Mouse (Mus musculus) Patski (cell line): ENCODE measurements at regions not wholly inside any gene's neighbourhood (a gene's known extent, or its start where the extent isn't known, plus 50 kb on each side); places are given as distances from the start of the nearest gene placed in this dataset.
A peak's percentile ranks its signal among the peaks of the same experiment; 100 is the strongest.

ENCODE experiments used
- ATAC-seq: fragments of 100-300 bp; one replicate; pipeline ENCODE4 v1.8.0; 2021
- CTCF ChIA-PET: fragments of 350-600 bp; sonication (Branson Sonifier 250); formaldehyde crosslinking; loops from one replicate; lab custom pipeline; 2022; ENCODE audit warnings: inconsistent platforms; lab: Charles Lee
- POLR2A ChIA-PET: fragments of 350-600 bp; sonication (Branson Sonifier 250); formaldehyde crosslinking; loops from one replicate; lab custom pipeline; 2022; ENCODE audit warnings: antibody characterized with exemption, inconsistent platforms; lab: Charles Lee
- DNase-seq: peaks from one replicate; pipeline ENCODE4 v3.0.0-alpha.2; 2011; ENCODE audit warnings: low read depth, low spot score
- H3K27me3 ChIP-seq: fragments of 371-371 bp; one replicate; pipeline ENCODE4 v1.5.1; 2021
- CTCF ChIP-seq: fragments of 100-300 bp; IDR thresholded peaks from one replicate; pipeline ENCODE4 v1.5.1; 2021
- in situ Hi-C: fragments of 300-500 bp; cut with MboI; formaldehyde crosslinking; loops from 3 replicates; pipeline ENCODE4 v1.11.1; 2018; ENCODE audit warnings: low pct_unique_long_range_greater_than_20kb, mixed read lengths

DNA sequence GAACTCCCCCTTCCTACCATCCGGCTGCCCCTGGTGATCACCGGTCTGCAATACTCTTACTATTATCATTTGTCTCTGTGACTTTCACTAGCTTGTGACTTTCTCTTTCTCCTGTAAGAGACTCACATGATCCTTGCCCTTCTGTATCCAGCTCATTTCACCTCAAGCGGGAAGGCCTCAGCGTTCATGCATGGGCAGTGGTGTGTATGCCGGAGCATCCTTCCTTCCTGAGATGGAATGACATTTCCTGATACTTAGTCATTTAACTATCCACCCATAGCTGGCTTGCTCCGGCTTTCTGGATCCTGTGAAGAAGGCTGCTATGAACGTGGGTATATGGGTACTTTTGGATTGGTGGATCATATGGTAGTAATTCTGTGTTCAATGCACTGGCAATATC, 194.1 kb downstream of the Fgf9 start:
- DNase-seq (peak; percentile 51), ATAC-seq (peak; percentile 89)
- no peaks in the 10 kb centered on the region for H3K27me3 ChIP-seq
- in situ Hi-C loops, result no loop called here
- ChIA-PET CTCF (no interaction called here), POLR2A (interaction anchor here (0.5 kb wide), 1 partner anchor 10 kb away, joined by 5 read pairs; no protein-coding TSS in a partner anchor)
- no peak for TF ChIP-seq CTCF

DNA sequence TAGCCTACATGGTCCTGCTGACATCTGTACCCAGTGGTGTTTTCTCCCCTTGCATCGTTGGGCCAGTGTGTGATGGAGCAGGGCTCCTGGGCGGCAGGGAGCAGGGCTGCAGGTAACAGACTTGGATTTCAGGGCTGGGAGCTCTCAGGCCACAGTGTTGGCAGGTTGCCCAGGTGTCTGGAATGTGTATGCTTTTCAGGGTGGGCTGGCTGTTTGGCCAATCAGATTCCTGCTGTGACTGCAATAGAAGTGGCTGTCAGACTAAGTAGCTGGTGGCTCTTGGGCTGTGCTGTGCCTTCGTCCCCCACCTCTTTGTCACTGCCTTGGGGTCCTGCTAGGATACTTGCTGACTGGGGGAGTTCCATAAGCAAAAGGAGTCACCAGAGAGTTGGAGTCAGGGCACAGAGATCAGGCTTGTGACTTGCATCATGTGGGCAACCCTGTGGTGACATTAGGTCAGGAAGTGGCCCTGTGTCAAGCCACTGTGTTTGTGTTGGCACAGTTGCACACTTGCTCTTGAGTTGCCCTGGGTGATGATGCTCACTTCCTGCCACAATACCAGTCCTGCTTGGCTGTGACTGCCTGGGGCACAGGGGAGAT, 183.1 kb downstream of the Fgf9 start:
- in situ Hi-C loops, result no loop called here
- ChIA-PET POLR2A (no interaction called here), CTCF (no interaction called here)
- DNase-seq (peak; percentile 62), ATAC-seq (peak; percentile 96)
- no peaks in the 10 kb centered on the region for H3K27me3 ChIP-seq
- TF ChIP-seq CTCF, result no peak

DNA sequence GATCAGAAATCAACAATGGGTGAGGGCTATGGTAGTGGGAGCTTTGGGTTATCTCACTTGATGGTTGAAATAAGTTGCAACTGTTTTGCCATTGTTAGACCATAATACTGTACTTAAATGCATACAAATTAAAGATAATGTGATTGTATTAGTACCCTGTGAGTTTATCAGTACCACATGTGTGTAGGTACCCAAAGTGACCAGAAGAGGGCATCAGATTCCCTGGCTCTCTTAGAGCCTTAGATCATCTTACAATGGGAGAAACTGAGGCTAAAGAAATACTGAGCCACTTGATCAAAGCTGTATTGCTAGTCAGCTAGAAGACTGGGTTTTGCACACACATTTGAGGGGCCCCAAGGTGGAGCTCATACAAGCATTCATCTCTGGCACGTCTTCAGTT, 155.5 kb downstream of the Fgf9 start:
- POLR2A ChIA-PET, result no interaction called here
- TF ChIP-seq CTCF, result peak; percentile 31
- no peak for ATAC-seq
- in situ Hi-C loops, result no loop called here
- CTCF ChIA-PET, result interaction anchor here (0.9 to 1.0 kb wide), 2 partner anchors 13 to 37 kb away, joined by 3 to 4 read pairs; no protein-coding TSS in a partner anchor
- H3K27me3 ChIP-seq, result no peaks in the 10 kb centered on the region
- no peak for DNase-seq

DNA sequence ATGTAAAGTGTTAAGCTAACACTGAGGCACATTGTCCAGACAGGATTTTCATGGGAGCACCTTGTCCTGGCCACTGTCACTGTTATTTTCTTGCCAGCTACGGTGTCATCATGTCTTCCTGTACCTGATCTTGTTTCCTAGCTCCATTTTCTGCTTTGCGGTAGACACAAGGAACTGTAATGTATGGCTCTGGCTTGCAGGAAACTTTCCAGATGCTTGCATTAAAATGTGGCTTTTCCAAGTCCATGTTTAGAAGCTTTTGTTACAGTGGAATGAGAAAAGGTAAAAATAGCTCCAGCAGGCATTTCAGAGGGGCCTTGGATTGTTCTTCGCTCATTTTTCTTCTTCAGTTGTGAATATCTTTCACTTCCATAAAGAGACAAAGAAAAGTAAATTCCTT, 154.1 kb downstream of the Fgf9 start:
- CTCF ChIA-PET, result interaction anchor here (0.7 to 1.0 kb wide), 2 partner anchors 12 to 18 kb away, joined by 3 to 4 read pairs; no protein-coding TSS in a partner anchor
- in situ Hi-C loops, result no loop called here
- ATAC-seq, result no peak

GRCm38 (mm10) chr14:58208401-58208800, 138.1 kb downstream of the Fgf9 start:
- CTCF ChIA-PET, result interaction anchor here (1.0 to 1.3 kb wide), 2 partner anchors 15 to 34 kb away, joined by 3 to 4 read pairs; no protein-coding TSS in a partner anchor
- in situ Hi-C loops, result no loop called here
- no peak for ATAC-seq

More for the DNA sequence above, 154.1 kb downstream of the Fgf9 start:
- no peaks in the 10 kb centered on the region for H3K27me3 ChIP-seq
- TF ChIP-seq CTCF, result no peak
- DNase-seq, result no peak
- POLR2A ChIA-PET, result interaction anchor here (1.0 kb wide), 1 partner anchor 31 kb away, joined by 4 read pairs; no protein-coding TSS in a partner anchor

DNA sequence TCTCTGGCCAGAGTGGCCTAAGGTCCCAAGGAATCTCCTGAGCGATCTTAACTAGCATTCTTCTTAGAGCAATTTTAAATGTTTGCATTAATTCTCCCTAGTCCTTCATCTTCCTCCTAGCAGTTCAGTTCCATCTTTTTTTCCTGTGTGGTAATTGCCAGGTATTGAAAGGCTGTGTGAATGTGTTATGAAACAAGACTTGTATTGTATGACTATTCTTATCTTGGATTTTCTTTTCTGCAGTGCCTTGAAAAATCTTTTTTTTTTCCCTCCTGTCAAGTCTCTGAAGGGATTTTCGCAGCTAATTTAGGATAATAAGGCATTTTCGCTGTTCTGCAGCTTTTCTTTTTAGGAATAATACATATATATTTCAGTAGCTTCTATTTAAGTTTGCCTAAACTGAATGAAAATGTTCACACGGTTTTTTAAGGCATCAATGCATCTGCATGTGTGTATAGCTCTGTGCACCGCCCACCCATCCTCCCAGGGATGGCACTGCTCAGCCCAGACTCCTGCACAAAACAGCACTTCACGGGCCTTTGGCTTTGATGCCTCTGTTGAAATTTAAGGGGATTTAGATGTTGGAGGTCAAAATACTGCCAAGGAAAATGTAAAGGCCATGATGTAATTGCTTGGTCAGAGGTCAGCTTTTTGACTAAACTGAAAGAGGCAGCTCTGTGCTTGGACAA, 132.4 kb downstream of the Fgf9 start:
- POLR2A ChIA-PET, result no interaction called here
- CTCF ChIA-PET, result interaction anchor here (1.1 kb wide), 1 partner anchor 38 kb away, joined by 3 read pairs; no protein-coding TSS in a partner anchor
- H3K27me3 ChIP-seq, result peaks cover 6% of the 10 kb centered on the region
- ATAC-seq (no peak), DNase-seq (no peak)
- in situ Hi-C loops, result no loop called here
- no peak for TF ChIP-seq CTCF

More at GRCm38 (mm10) chr14:58208401-58208800, 138.1 kb downstream of the Fgf9 start:
- TF ChIP-seq CTCF, result no peak
- DNase-seq, result no peak
- POLR2A ChIA-PET, result interaction anchor here (0.6 kb wide), 1 partner anchor 36 kb away, joined by 3 read pairs; no protein-coding TSS in a partner anchor
- H3K27me3 ChIP-seq, result no peaks in the 10 kb centered on the region

- ATAC-seq (no peak), DNase-seq (no peak)
- in situ Hi-C loops, result no loop called here
- CTCF ChIA-PET, result no interaction called here
- no peak for TF ChIP-seq CTCF
- peaks cover 4% of the 10 kb centered on the region for H3K27me3 ChIP-seq
- POLR2A ChIA-PET, result interaction anchor here (0.6 kb wide), 1 partner anchor 388 kb away, joined by 3 read pairs; no protein-coding TSS in a partner anchor
Observed at GRCm38 (mm10) chr14:58189948-58190347, 119.6 kb downstream of the Fgf9 start.

DNA sequence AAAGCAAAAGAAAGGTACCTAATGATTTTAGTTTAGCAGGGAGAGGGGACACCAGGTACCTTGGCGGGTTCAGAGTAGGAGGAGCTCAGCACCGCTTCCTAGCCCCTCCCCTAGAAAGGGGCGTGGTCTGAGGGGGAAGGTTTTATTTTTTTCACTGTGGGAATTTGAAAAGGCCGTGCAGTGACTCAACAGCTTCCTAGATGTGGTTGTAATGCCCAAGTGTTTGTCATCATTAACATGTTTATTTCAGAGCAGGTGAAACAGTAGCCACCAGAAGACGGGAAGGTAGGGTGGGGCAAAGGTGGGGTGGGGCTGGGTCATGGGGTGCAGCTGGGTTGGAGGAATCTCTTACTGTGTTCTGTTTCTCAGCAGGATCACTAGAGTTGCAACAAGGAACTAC, 112.5 kb downstream of the Fgf9 start:
- CTCF ChIA-PET, result no interaction called here
- ATAC-seq (no peak), DNase-seq (no peak)
- no peaks in the 10 kb centered on the region for H3K27me3 ChIP-seq
- POLR2A ChIA-PET, result no interaction called here
- in situ Hi-C loops, result no loop called here
- TF ChIP-seq CTCF, result no peak

DNA sequence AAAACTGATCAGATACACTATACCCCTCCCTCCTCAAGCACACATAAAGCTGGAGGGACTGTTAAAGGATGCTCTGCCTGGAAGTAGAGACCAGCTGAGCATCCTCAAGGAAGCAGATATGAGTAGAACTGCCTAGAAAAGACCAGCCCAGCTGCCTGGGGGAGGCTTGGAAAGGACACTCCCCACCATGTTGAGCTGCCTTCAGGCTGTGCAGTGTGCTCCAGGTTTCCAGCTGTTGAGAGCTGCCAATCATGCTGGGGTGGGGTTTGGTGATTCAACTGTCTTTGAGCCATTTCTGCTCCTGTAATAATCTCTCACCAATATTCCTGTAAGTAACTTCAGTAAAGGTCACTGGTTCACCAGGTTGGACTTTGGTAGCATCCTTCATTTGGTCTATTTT, 110.4 kb downstream of the Fgf9 start:
- in situ Hi-C loops, result no loop called here
- POLR2A ChIA-PET, result interaction anchor here (0.7 kb wide), 1 partner anchor 19 kb away, joined by 3 read pairs; no protein-coding TSS in a partner anchor
- CTCF ChIA-PET, result no interaction called here
- H3K27me3 ChIP-seq, result no peaks in the 10 kb centered on the region
- ATAC-seq (no peak), DNase-seq (no peak)
- no peak for TF ChIP-seq CTCF

DNA sequence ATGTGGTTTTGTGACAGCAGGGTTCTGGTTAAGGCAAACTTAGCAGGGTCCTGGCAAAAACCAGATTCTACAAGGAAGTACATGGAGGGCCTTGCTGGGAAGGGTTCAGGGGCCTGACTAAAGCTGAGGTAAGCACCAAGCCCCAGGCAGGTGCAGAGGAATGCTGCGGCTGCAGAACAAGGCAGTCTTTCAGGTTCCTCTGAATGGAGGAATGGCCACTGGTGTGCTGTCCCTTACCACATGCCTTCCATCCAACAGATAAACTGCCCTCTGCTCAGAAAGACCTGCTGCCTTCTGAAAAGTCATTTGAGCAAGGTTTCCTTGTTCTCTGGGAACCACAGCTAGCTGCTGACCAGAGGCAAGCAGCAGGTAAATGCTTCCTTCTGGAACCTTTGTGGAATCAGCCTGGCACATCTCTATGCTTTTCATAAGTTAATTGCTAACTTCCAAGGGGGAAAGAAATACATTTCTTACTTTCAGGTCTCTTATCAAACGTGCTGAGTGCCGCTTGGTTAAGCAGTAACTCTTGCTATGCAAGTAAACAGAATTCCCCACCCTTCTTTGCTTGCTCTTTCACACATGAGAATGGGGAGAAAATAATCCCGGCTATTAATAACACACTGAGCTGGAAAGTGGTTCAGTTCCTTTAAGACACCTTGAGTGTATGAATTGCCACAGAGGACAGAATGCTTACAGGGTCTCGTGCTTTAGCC, 105.5 kb downstream of the Fgf9 start:
- DNase-seq (no peak), ATAC-seq (peak; percentile 12)
- in situ Hi-C loops, result no loop called here
- POLR2A ChIA-PET, result no interaction called here
- no peak for TF ChIP-seq CTCF
- CTCF ChIA-PET, result no interaction called here
- H3K27me3 ChIP-seq, result no peaks in the 10 kb centered on the region
